ENCODE assay signal across 29 mouse cellular contexts in genomic region chr16:59545360-59545759, GRCm38 (mm10). TPM values are rescaled to one million over a fixed set of nuclear protein-coding genes. Genes with fewer than 3 reads are reported as not detected.
DNase-seq lines count a peak whose midpoint lies in the region; ATAC-seq and TF ChIP-seq lines count a peak whose summit lies in the region.
"Had no signal": no experiment of that assay in that cellular context is flagged by ENCODE, and none has a peak within 500 bp of the region (broad histone marks: within the 10 kb centered on the region; RNA-seq: fewer than 3 reads in every experiment).

No protein-coding gene starts in this region.

- no peak overlapping the region for H3K4me3 ChIP-seq in heart, embryonic 12.5 days
- H3K4me3 ChIP-seq in ES-Bruce4 (ENCODE audit: low read depth, low read length) (no peak overlapping the region), ES-E14 (ENCODE audit: insufficient read depth in 1 of 2, low read depth in 1 of 2, low read length in 2 of 2, poor library complexity in 1 of 2, severe bottlenecking in 1 of 2) (no peak overlapping the region)
- H3K4me3 ChIP-seq in liver, postnatal 0 days (ENCODE audit: low read depth, low read length) = no peak overlapping the region
- H3K4me3 ChIP-seq: embryonic facial prominence, embryonic 13.5 days; embryonic facial prominence, embryonic 15.5 days; erythroblast, embryonic 14.5 days; forebrain, embryonic 10.5 days; forebrain, embryonic 12.5 days had no signal

- H3K36me3 ChIP-seq in heart, embryonic 12.5 days = peaks cover 18% of the 10 kb centered on the region
- H3K36me3 ChIP-seq in ES-Bruce4 (ENCODE audit: control insufficient read depth, insufficient read depth, low read length, poor library complexity, severe bottlenecking) (no peaks in the 10 kb centered on the region), ES-E14 (ENCODE audit: control insufficient read depth, insufficient read depth, low read length, poor library complexity, severe bottlenecking) (no peaks in the 10 kb centered on the region)
- H3K36me3 ChIP-seq in liver, postnatal 0 days (replicated peaks; ENCODE audit: insufficient read depth, low read length) = no peaks in the 10 kb centered on the region
- H3K36me3 ChIP-seq: embryonic facial prominence, embryonic 15.5 days; forebrain, embryonic 10.5 days had no signal

- DNase-seq in heart, adult 11 months = peak; percentile 87
- peak; percentile 54 for DNase-seq in ES-E14 (ENCODE audit: low read depth, low spot score)
- peak; percentile 29 for DNase-seq in WW6 (ENCODE audit: low read depth, low spot score)
- DNase-seq in liver, postnatal 0 days = no peak
- DNase-seq in adrenal gland, postnatal 4 days (ENCODE audit: low spot score in 2 of 2) = no peak
- DNase-seq: adrenal gland, adult 8-10 months; adrenal gland, postnatal 14 days; adrenal gland, postnatal 36 days; B cell, adult 2 months; cerebellum, adult 11 months; cerebellum, adult 18-20 months; cerebellum, adult 8-10 months; cerebellum, adult 9-11 months; cerebellum, postnatal 14 days; cerebellum, postnatal 36 days; embryo, embryonic 11 days had no signal

- no peak overlapping the region for H3K9ac ChIP-seq in heart, embryonic 12.5 days
- H3K9ac ChIP-seq in ES-Bruce4 (ENCODE audit: low read depth, poor library complexity, severe bottlenecking) (no peak overlapping the region), ES-E14 (ENCODE audit: insufficient read depth, low read depth, low read length, poor library complexity, severe bottlenecking) (no peak overlapping the region)
- no peak overlapping the region for H3K9ac ChIP-seq in liver, postnatal 0 days (replicated peaks)
- H3K9ac ChIP-seq: embryonic facial prominence, embryonic 13.5 days; embryonic facial prominence, embryonic 15.5 days; forebrain, embryonic 12.5 days had no signal

- H3K4me1 ChIP-seq in heart, embryonic 12.5 days (replicated peaks) = peaks cover 18% of the 10 kb centered on the region
- H3K4me1 ChIP-seq in ES-Bruce4 (ENCODE audit: control insufficient read depth, insufficient read depth, low read length) = peaks cover 3% of the 10 kb centered on the region
- H3K4me1 ChIP-seq in ES-E14 (ENCODE audit: control insufficient read depth in 2 of 2, insufficient read depth in 2 of 2, low read length in 2 of 2, poor library complexity in 1 of 2) = peaks cover 6 to 15% of the 10 kb centered on the region in 2 experiments
- H3K4me1 ChIP-seq in liver, postnatal 0 days (ENCODE audit: insufficient read depth) = no peaks in the 10 kb centered on the region
- H3K4me1 ChIP-seq: forebrain, embryonic 10.5 days had no signal

- 75% methylated on average over 2 of the region's 2 CpGs for WGBS in heart, embryonic 12.5 days
- 83% methylated on average over 2 of the region's 2 CpGs for WGBS in liver, postnatal 0 days (ENCODE audit: insufficient replicate concordance)

- no peak for TF ChIP-seq CTCF in ES-Bruce4 (IDR thresholded peaks at IDR 0.05; ENCODE audit: low read depth, low read length)
- TF ChIP-seq CTCF in liver, postnatal 0 days (IDR thresholded peaks at IDR 0.05; ENCODE audit: low read depth) = no peak

- in situ Hi-C loops in ES-E14 (cut with MboI; ENCODE audit: low sequenced_read_pairs in 2 of 2, unreplicated experiment in 2 of 2) = no loop called here

- no peaks in the 10 kb centered on the region for H3K9me3 ChIP-seq in heart, embryonic 12.5 days (replicated peaks)
- H3K9me3 ChIP-seq in ES-Bruce4 (replicated peaks; ENCODE audit: control insufficient read depth, insufficient read depth, low read length, poor library complexity, severe bottlenecking) = no peaks in the 10 kb centered on the region
- no peaks in the 10 kb centered on the region for H3K9me3 ChIP-seq in ES-E14 (ENCODE audit: control insufficient read depth, insufficient read depth, low read depth, low read length)
- no peaks in the 10 kb centered on the region; the same call in 1 of the 2 replicates for H3K9me3 ChIP-seq in liver, postnatal 0 days (ENCODE audit: low read length)
- H3K9me3 ChIP-seq: embryonic facial prominence, embryonic 13.5 days; embryonic facial prominence, embryonic 15.5 days; forebrain, embryonic 12.5 days had no signal

- H3K27ac ChIP-seq in heart, embryonic 12.5 days (ENCODE audit: poor library complexity, severe bottlenecking) = no peak overlapping the region
- H3K27ac ChIP-seq in ES-Bruce4 (ENCODE audit: insufficient read depth, low read length) (0 out of 2 replicates have a peak overlapping the region, but pooled peaks have one; percentile 33), ES-E14 (ENCODE audit: insufficient read depth, low read depth, low read length, poor library complexity, severe bottlenecking) (peak overlapping the region; percentile 31; the same call in 1 of the 2 replicates)
- H3K27ac ChIP-seq in liver, postnatal 0 days (ENCODE audit: low read depth) = no peak overlapping the region
- H3K27ac ChIP-seq: embryonic facial prominence, embryonic 13.5 days; embryonic facial prominence, embryonic 15.5 days; forebrain, embryonic 10.5 days; forebrain, embryonic 12.5 days had no signal

- H3K27me3 ChIP-seq in heart, embryonic 12.5 days (replicated peaks) = no peaks in the 10 kb centered on the region
- H3K27me3 ChIP-seq in ES-Bruce4 (ENCODE audit: control insufficient read depth, insufficient read depth, low read length, poor library complexity, severe bottlenecking) = no peaks in the 10 kb centered on the region
- H3K27me3 ChIP-seq in liver, postnatal 0 days (ENCODE audit: insufficient read depth, low read length) = no peaks in the 10 kb centered on the region
- H3K27me3 ChIP-seq: CH12.LX; embryonic facial prominence, embryonic 13.5 days; embryonic facial prominence, embryonic 15.5 days; forebrain, embryonic 12.5 days had no signal

- TF ChIP-seq POLR2A in ES-Bruce4 (IDR thresholded peaks at IDR 0.05; ENCODE audit: insufficient read depth, low read length) = no peak

- peak; percentile 92 for TF ChIP-seq EP300 in ES-Bruce4 (IDR thresholded peaks at IDR 0.05; ENCODE audit: insufficient read depth, low read depth, low read length)
- no peak for TF ChIP-seq EP300 in liver, postnatal 0 days (IDR thresholded peaks at IDR 0.05; ENCODE audit: low read depth)

- no peak overlapping the region for H3K4me2 ChIP-seq in heart, embryonic 12.5 days
- H3K4me2 ChIP-seq in liver, postnatal 0 days (ENCODE audit: low read depth, low read length) = no peak overlapping the region
- H3K4me2 ChIP-seq: embryonic facial prominence, embryonic 13.5 days; embryonic facial prominence, embryonic 15.5 days; forebrain, embryonic 12.5 days had no signal

- no peak for ATAC-seq in heart, embryonic 12.5 days (ENCODE audit: insufficient number of reproducible peaks, low FRiP score)
- ATAC-seq in liver, postnatal 0 days = no peak
- ATAC-seq in granulocyte monocyte progenitor cell, adult 5-6 weeks (replicated peaks; ENCODE audit: poor library complexity, severe bottlenecking) = no peak
- ATAC-seq: activated CD4-positive, CD25-positive, alpha-beta regulatory T cell, adult 4 months; CD4-positive, CD25-positive, alpha-beta regulatory T cell, adult 4 months; forebrain, embryonic 14.5 days; forebrain, embryonic 16.5 days had no signal

TF ChIP-seq in ES-E14, 5 proteins besides CTCF, POLR2A, EP300 and RAD21:
- TF ChIP-seq HCFC1 (IDR thresholded peaks at IDR 0.05; ENCODE audit: borderline replicate concordance, insufficient read depth, low read length) (no peak), ZNF384 (IDR thresholded peaks at IDR 0.05; ENCODE audit: low read depth, low read length) (no peak), ZC3H11A (IDR thresholded peaks at IDR 0.05; ENCODE audit: borderline replicate concordance, low read depth, low read length) (no peak), MAFK (IDR thresholded peaks at IDR 0.05; ENCODE audit: insufficient read depth, low read depth, low read length) (no peak), CHD2 (IDR thresholded peaks at IDR 0.05; ENCODE audit: low read depth, low read length) (no peak)

RNA-seq across cellular contexts. Expression of gene Crybg3, which starts 55.4 kb away (rescaled TPM):
- 18.9 and 22.3 TPM in 2 replicates for polyA plus RNA-seq in heart, embryonic 12.5 days (2016; fragmentation: Nextera tagmentation; extraction: Ambion mirVana)
- 11.8 and 13.3 TPM in 2 replicates for polyA plus RNA-seq in ES-Bruce4 (2011; ENCODE audit: insufficient read depth, insufficient read length, low read depth, missing spikeins)
- 10.2 and 12.1 TPM in 2 replicates for total RNA-seq in ES-E14 (2012; rRNA removed)
- polyA plus RNA-seq in liver, postnatal 0 days (2015; fragmentation: Nextera tagmentation; extraction: Ambion mirVana) = 0.77 and 1.0 TPM in 2 replicates
- 13.9 and 23.3 TPM in 2 replicates for total RNA-seq in granulocyte monocyte progenitor cell, adult 5-6 weeks (2014; fragmentation: Nextera tagmentation)
- total RNA-seq in granulocyte monocyte progenitor cell, adult 5-6 weeks (2017) = 17.3 and 27.0 TPM in 2 replicates
- total RNA-seq in adrenal gland, postnatal 4 days (2021) = 10 to 100 TPM; 14.4 to 18.0 TPM
- polyA plus RNA-seq: erythroblast, embryonic 14.5 days had no signal

Comparison
In these comparisons a context has a peak if more than half of its experiments do, and no peak if none do; other contexts are left out.
1. DNase-seq: peak in heart, adult 11 months (single experiment), ES-E14 (single experiment) and WW6 (single experiment); none in liver, postnatal 0 days (single experiment) and adrenal gland, postnatal 4 days (0 of 2).
2. H3K27ac ChIP-seq: peak in ES-Bruce4 (single experiment) and ES-E14 (single experiment); none in heart, embryonic 12.5 days (single experiment) and liver, postnatal 0 days (single experiment).